Mouse (Mus musculus): ENCODE results near the gene Olfr1284.

DNA sequence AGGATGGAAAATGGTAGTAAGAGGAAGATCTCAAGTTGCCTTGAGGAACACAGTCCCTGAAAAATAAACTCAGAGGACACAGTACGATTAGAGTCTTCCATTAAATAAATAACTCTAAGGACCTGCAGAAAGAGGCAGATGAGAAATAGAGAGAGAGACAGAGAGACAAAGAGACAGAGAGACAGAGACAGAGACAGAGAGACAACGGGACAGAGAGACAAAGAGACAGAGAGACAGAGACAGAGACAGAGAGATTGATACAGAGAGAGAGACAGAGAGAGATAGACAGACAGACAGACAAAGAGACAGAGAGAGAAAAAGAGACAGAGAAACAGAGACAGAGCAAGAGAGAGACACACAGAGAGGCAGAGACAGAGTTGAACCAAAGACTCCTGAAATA lies 39.3 kb upstream of the Olfr1284 start, which contains the start of gene Olfr1282:
- no peak for TF ChIP-seq IRF4 (IDR thresholded peaks at IDR 0.05; ENCODE audit: low read depth, low read length)
- no peak for TF ChIP-seq BHLHE40 (IDR thresholded peaks at IDR 0.05; ENCODE audit: low read depth, low read length)
- no peak for TF ChIP-seq EP300 (IDR thresholded peaks at IDR 0.05; ENCODE audit: low read length)
- no peak for TF ChIP-seq CTCF (conservative IDR thresholded peaks at IDR 0.05 in 1 of 2, IDR thresholded peaks at IDR 0.05 in 1 of 2; ENCODE audit: low read depth in 2 of 2, low read length in 2 of 2)

Measured in CH12.LX (cell line).